Comparison of ENCODE assay signal across 8 mouse cellular contexts in the genomic region with DNA sequence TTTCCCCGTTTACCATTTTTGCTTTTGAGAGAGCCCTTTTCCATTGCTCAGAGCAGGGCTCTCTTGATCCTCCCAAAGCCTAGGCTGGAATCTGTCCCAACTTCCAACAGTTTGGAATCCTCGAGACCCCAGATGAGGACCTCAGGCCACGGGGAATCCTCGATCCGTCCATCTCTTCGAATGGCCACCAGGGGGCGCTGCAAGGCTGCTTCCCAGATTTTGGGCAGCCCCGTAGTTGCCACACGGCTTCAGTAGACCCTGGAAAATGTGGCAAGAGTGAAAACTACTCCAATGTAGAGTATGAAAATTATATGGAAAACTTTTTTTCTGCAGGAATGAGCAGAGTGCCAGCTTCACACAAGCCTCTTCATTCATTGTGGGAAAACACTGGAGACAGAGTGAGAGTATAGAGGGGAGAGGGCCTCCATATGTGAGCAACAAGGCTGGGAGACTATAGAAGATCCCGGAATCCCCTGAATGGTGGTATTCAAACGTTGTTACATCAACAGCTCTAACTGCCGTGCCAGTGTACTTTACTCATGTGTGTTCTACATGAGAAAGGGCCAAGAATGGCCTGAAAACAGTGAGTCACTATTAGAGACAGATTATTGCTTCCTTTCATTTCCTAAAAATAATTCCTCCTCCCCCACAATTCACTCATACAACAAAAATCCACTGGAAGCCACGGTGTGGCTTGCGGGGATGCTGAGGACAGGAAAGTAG. TPM values are rescaled to one million over a fixed set of nuclear protein-coding genes. Genes with fewer than 3 reads are reported as not detected.
DNase-seq lines count a peak whose midpoint lies in the region; ATAC-seq and TF ChIP-seq lines count a peak whose summit lies in the region.

A gene (minus strand): TSS at position 191 of the 723 bp plus-strand sequence.

- H3K27me3 ChIP-seq in embryonic facial prominence, embryonic 15.5 days: no peaks in the 10 kb centered on the region
- H3K27me3 ChIP-seq in heart, embryonic 10.5 days (ENCODE audit: insufficient read depth, poor library complexity, severe bottlenecking): no peaks in the 10 kb centered on the region
- H3K27me3 ChIP-seq in kidney, embryonic 15.5 days: no peaks in the 10 kb centered on the region
- no peaks in the 10 kb centered on the region for H3K27me3 ChIP-seq in liver, embryonic 14.5 days (ENCODE audit: control insufficient read depth, insufficient read depth, low read length)
- no peaks in the 10 kb centered on the region for H3K27me3 ChIP-seq in stomach, embryonic 14.5 days (ENCODE audit: control insufficient read depth, insufficient read depth, low read length)

- H3K4me2 ChIP-seq in embryonic facial prominence, embryonic 15.5 days (replicated peaks): peak within 1 kb of the TSS; percentile 22; the same call in 1 of the 2 replicates
- no peak within 1 kb of the TSS for H3K4me2 ChIP-seq in kidney, embryonic 15.5 days
- H3K4me2 ChIP-seq in liver, embryonic 14.5 days (ENCODE audit: low read depth): peak within 1 kb of the TSS; percentile 6
- no peak within 1 kb of the TSS for H3K4me2 ChIP-seq in stomach, embryonic 14.5 days (replicated peaks; ENCODE audit: low read depth, low read length)

- H3K27ac ChIP-seq in embryonic facial prominence, embryonic 15.5 days (replicated peaks): no peak within 1 kb of the TSS
- H3K27ac ChIP-seq in heart, embryonic 10.5 days: no peak within 1 kb of the TSS
- H3K27ac ChIP-seq in kidney, embryonic 15.5 days: no peak within 1 kb of the TSS
- no peak within 1 kb of the TSS for H3K27ac ChIP-seq in liver, embryonic 14.5 days
- no peak within 1 kb of the TSS for H3K27ac ChIP-seq in stomach, embryonic 14.5 days (ENCODE audit: low read length)

- H3K36me3 ChIP-seq in embryonic facial prominence, embryonic 15.5 days: no peaks in the 10 kb centered on the region
- no peaks in the 10 kb centered on the region for H3K36me3 ChIP-seq in heart, embryonic 10.5 days
- no peaks in the 10 kb centered on the region for H3K36me3 ChIP-seq in kidney, embryonic 15.5 days
- H3K36me3 ChIP-seq in liver, embryonic 14.5 days (replicated peaks; ENCODE audit: control insufficient read depth, insufficient read depth, low read depth): no peaks in the 10 kb centered on the region
- no peaks in the 10 kb centered on the region for H3K36me3 ChIP-seq in stomach, embryonic 14.5 days (ENCODE audit: control insufficient read depth, insufficient read depth, low read length)

- peak; percentile 82 to 83 for DNase-seq in B cell, adult 2 months
- peak; percentile 86 for DNase-seq in adrenal gland, postnatal 10 days
- peak; percentile 91 for DNase-seq in heart, embryonic 10.5 days (ENCODE audit: low spot score)
- DNase-seq in liver, embryonic 14.5 days (ENCODE audit: low read depth in 3 of 3, low spot score in 3 of 3): no peak
- peak; percentile 84 for DNase-seq in neural tube, embryonic 10.5 days (ENCODE audit: extremely low spot score, low spot score)

- H3K9me3 ChIP-seq in embryonic facial prominence, embryonic 15.5 days (replicated peaks): no peaks in the 10 kb centered on the region
- H3K9me3 ChIP-seq in heart, embryonic 10.5 days: no peaks in the 10 kb centered on the region
- no peaks in the 10 kb centered on the region for H3K9me3 ChIP-seq in kidney, embryonic 15.5 days (replicated peaks)
- H3K9me3 ChIP-seq in liver, embryonic 14.5 days (ENCODE audit: control insufficient read depth, low read length): no peaks in the 10 kb centered on the region
- no peaks in the 10 kb centered on the region for H3K9me3 ChIP-seq in stomach, embryonic 14.5 days (ENCODE audit: control insufficient read depth, low read depth, low read length)

- H3K9ac ChIP-seq in embryonic facial prominence, embryonic 15.5 days: no peak within 1 kb of the TSS
- no peak within 1 kb of the TSS for H3K9ac ChIP-seq in kidney, embryonic 15.5 days
- H3K9ac ChIP-seq in liver, embryonic 14.5 days (replicated peaks): no peak within 1 kb of the TSS
- no peak within 1 kb of the TSS for H3K9ac ChIP-seq in stomach, embryonic 14.5 days (replicated peaks; ENCODE audit: low read depth, low read length)

- 19% methylated on average over 14 of the region's 14 CpGs for whole genome bisulfite sequencing in embryonic facial prominence, embryonic 15.5 days
- WGBS in heart, embryonic 10.5 days: 22% methylated on average over 14 of the region's 14 CpGs
- 22% methylated on average over 14 of the region's 14 CpGs for WGBS in kidney, embryonic 15.5 days
- 16% methylated on average over 14 of the region's 14 CpGs for WGBS in liver, embryonic 14.5 days (ENCODE audit: insufficient replicate concordance)
- 23% methylated on average over 14 of the region's 14 CpGs for whole genome bisulfite sequencing in stomach, embryonic 14.5 days

- no peak within 1 kb of the TSS for H3K4me3 ChIP-seq in embryonic facial prominence, embryonic 15.5 days (replicated peaks)
- H3K4me3 ChIP-seq in heart, embryonic 10.5 days: no peak within 1 kb of the TSS
- no peak within 1 kb of the TSS for H3K4me3 ChIP-seq in kidney, embryonic 15.5 days (replicated peaks)
- no peak within 1 kb of the TSS for H3K4me3 ChIP-seq in liver, embryonic 14.5 days (ENCODE audit: insufficient read depth in 1 of 2, low read depth in 2 of 2, low read length in 2 of 2)
- no peak within 1 kb of the TSS for H3K4me3 ChIP-seq in stomach, embryonic 14.5 days (ENCODE audit: low read depth, low read length)

- TF ChIP-seq CTCF in liver, embryonic 14.5 days (IDR thresholded peaks at IDR 0.05; ENCODE audit: low read depth): peak; percentile 95

- ATAC-seq in embryonic facial prominence, embryonic 15.5 days (ENCODE audit: insufficient number of reproducible peaks, low FRiP score, low TSS enrichment, low read depth): no peak
- peak; percentile 33; the same call in 1 of the 2 replicates for ATAC-seq in kidney, embryonic 15.5 days (replicated peaks; ENCODE audit: low FRiP score)
- ATAC-seq in liver, embryonic 14.5 days (ENCODE audit: insufficient read depth): no peak
- ATAC-seq in stomach, embryonic 14.5 days (ENCODE audit: insufficient number of reproducible peaks, insufficient read depth, low FRiP score, low read depth): peak; percentile 67; the same call in 1 of the 2 replicates

- no peak for TF ChIP-seq EP300 in liver, embryonic 14.5 days (IDR thresholded peaks at IDR 0.05; ENCODE audit: low read depth)

- no peaks in the 10 kb centered on the region for H3K4me1 ChIP-seq in embryonic facial prominence, embryonic 15.5 days
- H3K4me1 ChIP-seq in heart, embryonic 10.5 days: peaks cover 7% of the 10 kb centered on the region
- H3K4me1 ChIP-seq in kidney, embryonic 15.5 days: 0 out of 2 replicates have a peak, but pooled peaks cover 3% of the 10 kb centered on the region
- H3K4me1 ChIP-seq in liver, embryonic 14.5 days (replicated peaks; ENCODE audit: control insufficient read depth in 2 of 2, insufficient read depth in 2 of 2, low read length in 1 of 2): no peaks in the 10 kb centered on the region; a peak in 1 of 4 replicates
- no peaks in the 10 kb centered on the region for H3K4me1 ChIP-seq in stomach, embryonic 14.5 days (ENCODE audit: control insufficient read depth, insufficient read depth, low read length)

RNA-seq across cellular contexts. Expression of the gene that starts here (rescaled TPM):
- total RNA-seq in adrenal gland, postnatal 10 days (2021): not detected
- polyA plus RNA-seq in embryonic facial prominence, embryonic 15.5 days (2015; fragmentation: Nextera tagmentation; extraction: Ambion mirVana): 0.24 and 0.28 TPM in 2 replicates
- 0.31 and 0.40 TPM in 2 replicates for polyA plus RNA-seq in heart, embryonic 10.5 days (2016; fragmentation: Nextera tagmentation; extraction: Ambion mirVana)
- 0.37 and 0.52 TPM in 2 replicates for polyA plus RNA-seq in kidney, embryonic 15.5 days (2015; fragmentation: Nextera tagmentation; extraction: Ambion mirVana)
- 0.02 and 0.03 TPM in 2 replicates for polyA plus RNA-seq in liver, embryonic 14.5 days (2012; rRNA removed)
- polyA plus RNA-seq in liver, embryonic 14.5 days (2014; fragmentation: Nextera tagmentation; extraction: Ambion mirVana): 0.06 and 0.14 TPM in 2 replicates
- 0.20 and 0.43 TPM in 2 replicates for polyA plus RNA-seq in stomach, embryonic 14.5 days (2014; fragmentation: Nextera tagmentation; extraction: Ambion mirVana)

Comparison
In these comparisons a context has a peak if more than half of its experiments do, and no peak if none do; other contexts are left out.
1. Peak in DNase-seq in adrenal gland, postnatal 10 days; RNA of the gene not detected or under 1 TPM.
2. Peak in DNase-seq in heart, embryonic 10.5 days; RNA of the gene not detected or under 1 TPM.
3. Peak in ATAC-seq in kidney, embryonic 15.5 days; RNA of the gene not detected or under 1 TPM.
4. Peak in ATAC-seq in stomach, embryonic 14.5 days; RNA of the gene not detected or under 1 TPM.
5. DNase-seq: peak in B cell, adult 2 months (2 of 2) and neural tube, embryonic 10.5 days (single experiment); none in liver, embryonic 14.5 days (0 of 3).
6. H3K4me2 ChIP-seq: peak in embryonic facial prominence, embryonic 15.5 days (single experiment) and liver, embryonic 14.5 days (single experiment); none in kidney, embryonic 15.5 days (single experiment) and stomach, embryonic 14.5 days (single experiment).